Mouse (Mus musculus) ES-Bruce4 (cell line): ENCODE results near the gene Rnf11.

Experiments used
- CTCF ChIP-seq: IDR thresholded peaks from one replicate; pipeline ENCODE4 v1.8.1; 2011; ENCODE audit warnings: low read depth, low read length
- EP300 ChIP-seq: IDR thresholded peaks from 2 replicates; pipeline ENCODE4 v1.6.1; 2011; ENCODE audit warnings: low read depth, low read length; ENCODE audit not compliant: insufficient read depth
- POLR2A ChIP-seq: IDR thresholded peaks from one replicate; pipeline ENCODE4 v1.8.1; 2011; ENCODE audit warnings: low read length; ENCODE audit not compliant: insufficient read depth

DNA sequence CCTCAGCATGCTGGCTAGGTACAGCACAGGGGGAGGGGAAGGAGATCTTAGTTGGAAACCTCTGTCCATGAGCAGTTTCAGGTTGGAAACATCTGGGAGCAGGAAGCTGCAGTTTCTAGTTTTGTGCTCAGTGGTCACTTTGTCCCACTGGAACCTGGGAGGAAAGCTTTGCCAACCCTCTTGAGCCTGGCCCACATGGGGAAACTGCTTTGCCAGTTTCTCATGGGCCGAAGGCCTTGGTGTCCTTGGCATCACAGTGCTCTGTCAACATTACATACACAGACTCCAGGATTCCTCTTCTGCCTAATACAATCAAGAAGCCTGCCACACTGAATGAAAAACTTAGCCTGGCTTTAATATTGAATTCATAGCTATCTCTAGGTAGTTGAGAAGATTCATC, 1.8 kb downstream of the Rnf11 start:
- TF ChIP-seq CTCF: no peak
- no peak for TF ChIP-seq POLR2A
- TF ChIP-seq EP300: no peak
